Mouse (Mus musculus): ENCODE results near the gene Ceacam9.

DNA sequence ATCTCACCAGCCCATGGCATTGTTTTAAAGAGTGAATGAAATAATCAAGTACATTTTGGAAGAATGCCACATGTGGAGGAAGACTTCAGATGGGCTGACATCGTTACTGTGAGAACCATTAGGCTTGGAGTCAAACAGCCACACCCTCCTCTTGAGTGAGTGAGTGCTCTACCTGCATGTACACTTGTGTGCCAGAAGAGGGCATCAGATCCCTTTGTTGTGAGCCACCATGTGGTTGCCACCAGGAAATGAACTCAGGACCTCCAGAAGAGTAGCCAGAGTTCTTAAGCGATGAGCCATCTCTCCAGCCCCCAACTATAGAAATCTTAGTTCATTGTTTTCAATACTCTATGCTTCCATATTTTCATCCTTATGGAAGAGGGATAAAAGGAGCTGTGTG lies 22.7 kb upstream of the Ceacam9 start:
- peak; percentile 37 for TF ChIP-seq CTCF (IDR thresholded peaks at IDR 0.05; ENCODE audit: insufficient read depth, low read length)
- no peak for TF ChIP-seq POLR2A (IDR thresholded peaks at IDR 0.05; ENCODE audit: borderline replicate concordance, extremely low read depth, low read depth, low read length)

All from lung, adult 2 months (tissue).